Mouse (Mus musculus) midbrain, embryonic 11.5 days (tissue): Measurements from ENCODE around the gene Gja8. TPM values are rescaled to one million over a fixed set of nuclear protein-coding genes. Genes with fewer than 3 reads are reported as not detected.

ENCODE experiments used
- ATAC-seq: fragments of 200-750 bp; cut with Nextera tagmentation; 2 replicates; pipeline ENCODE4 v1.8.0; 2017; ENCODE audit warnings: moderate TSS enrichment, moderate library complexity; ENCODE audit not compliant: low FRiP score
- DNase-seq: peaks from one replicate; pipeline ENCODE4 v3.0.0; 2015; ENCODE audit warnings: low spot score; ENCODE audit errors: missing footprints
- H3K27ac ChIP-seq: fragments of 300-500 bp; sonication (generic); 2 replicates; pipeline ENCODE4 v1.5.1; 2014; ENCODE audit warnings: low read depth, low read length
- H3K27me3 ChIP-seq: fragments of 300-500 bp; sonication (generic); 2 replicates; pipeline ENCODE4 v1.6.1; 2014; ENCODE audit warnings: mild to moderate bottlenecking, low read length, moderate library complexity, mixed read lengths; ENCODE audit not compliant: control insufficient read depth, insufficient read depth
- H3K36me3 ChIP-seq: fragments of 300-500 bp; sonication (generic); 2 replicates; pipeline ENCODE4 v1.6.1; 2014; ENCODE audit warnings: mild to moderate bottlenecking, low read length, moderate library complexity, mixed read lengths; ENCODE audit not compliant: control insufficient read depth, insufficient read depth
- H3K4me1 ChIP-seq: fragments of 300-500 bp; sonication (generic); 2 replicates; pipeline ENCODE4 v1.6.1; 2014; ENCODE audit warnings: low read length; ENCODE audit not compliant: control insufficient read depth, insufficient read depth
- H3K4me2 ChIP-seq: fragments of 300-500 bp; sonication (generic); 2 replicates; pipeline ENCODE4 v1.6.1; 2014; ENCODE audit warnings: mild to moderate bottlenecking, moderate library complexity
- H3K4me3 ChIP-seq: fragments of 300-500 bp; sonication (generic); 2 replicates; pipeline ENCODE4 v1.5.1; 2014; ENCODE audit warnings: low read depth, low read length
- H3K9ac ChIP-seq: fragments of 300-500 bp; sonication (generic); 2 replicates; pipeline ENCODE4 v1.6.1; 2014; ENCODE audit warnings: low read length
- H3K9me3 ChIP-seq: fragments of 300-500 bp; sonication (generic); 2 replicates; pipeline ENCODE4 v1.6.1; 2016; ENCODE audit warnings: low read length; ENCODE audit not compliant: control insufficient read depth
- WGBS: fragments of 180-500 bp; shearing (Covaris S2); extraction: QIAGEN DNeasy Blood & Tissue Kit; methylation state at CpG from one replicate; pipeline ENCODE4 v1.1.7; 2014; 5-methylcytosine and 5-hydroxymethylcytosine counted together
- polyA plus RNA-seq: library from polyadenylated mRNA; unstranded; fragments of >200 nt; fragmentation: Nextera tagmentation; extraction: Ambion mirVana; gene quantifications from 2 replicates; pipeline ENCODE4 v1.2.1, GENCODE M21; 2014

The Gja8 gene
- polyA plus RNA-seq, 1 experiment from 2014 or later = not detected

GRCm38 (mm10) chr3:96936241-96936640, 10.4 kb upstream of the Gja8 start:
- Histone ChIP-seq H3K4me2 (no peak overlapping the region), H3K27ac (no peak overlapping the region), H3K4me1 (peaks cover 18% of the 10 kb centered on the region), H3K27me3 (no peaks in the 10 kb centered on the region; the same call in 1 of the 2 replicates), H3K9me3 (no peaks in the 10 kb centered on the region), H3K36me3 (no peaks in the 10 kb centered on the region), H3K4me3 (no peak overlapping the region), H3K9ac (no peak overlapping the region)
- DNase-seq = peak; percentile 93
- ATAC-seq = no peak
- 11% methylated on average over 6 of the region's 6 CpGs for WGBS

- Histone ChIP-seq H3K9ac (no peak overlapping the region), H3K27ac (no peak overlapping the region), H3K4me1 (peaks cover 9% of the 10 kb centered on the region), H3K36me3 (no peaks in the 10 kb centered on the region), H3K27me3 (peaks cover 3% of the 10 kb centered on the region; the same call in 1 of the 2 replicates), H3K4me3 (no peak overlapping the region), H3K9me3 (no peaks in the 10 kb centered on the region), H3K4me2 (no peak overlapping the region)
- 14% methylated on average over 5 of the region's 5 CpGs for WGBS
- peak; percentile 79 for ATAC-seq
- DNase-seq = no peak
These were observed 5.5 kb upstream of the Gja8 start for GRCm38 (mm10) chr3:96931261-96931681.

GRCm38 (mm10) chr3:96924631-96925030, 1.2 kb downstream of the Gja8 start:
- no peak overlapping the region for H3K9ac ChIP-seq

DNA sequence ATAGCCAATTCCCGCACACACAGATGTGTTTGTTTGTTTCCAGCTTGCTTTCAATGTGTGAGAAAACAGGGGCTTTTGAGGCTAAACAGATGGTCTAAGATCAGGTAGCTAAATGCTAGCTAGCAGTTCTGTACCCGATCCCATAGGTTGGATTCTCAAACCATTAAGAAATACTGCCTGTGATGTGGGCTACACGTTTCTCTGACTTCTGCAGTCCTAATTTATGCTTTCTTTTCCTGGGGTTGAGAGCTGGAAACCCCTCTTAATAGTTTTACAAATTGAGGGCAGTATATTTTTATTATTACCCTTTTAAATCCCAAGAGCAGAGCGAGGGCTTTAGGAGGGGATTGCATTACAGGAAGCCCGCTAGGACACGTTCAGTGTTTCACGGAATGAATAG, 4.8 kb downstream of the Gja8 start:
- no peaks in the 10 kb centered on the region for H3K36me3 ChIP-seq
- H3K4me2 ChIP-seq = no peak overlapping the region
- no peaks in the 10 kb centered on the region for H3K9me3 ChIP-seq
- ATAC-seq (no peak), DNase-seq (no peak)
- no peaks in the 10 kb centered on the region for H3K27me3 ChIP-seq
- H3K9ac ChIP-seq = no peak overlapping the region
- no peak overlapping the region for H3K27ac ChIP-seq
- 87% methylated on average over 7 of the region's 7 CpGs for WGBS
- H3K4me3 ChIP-seq = no peak overlapping the region
- H3K4me1 ChIP-seq = no peaks in the 10 kb centered on the region

More at GRCm38 (mm10) chr3:96924631-96925030, 1.2 kb downstream of the Gja8 start:
- Histone ChIP-seq H3K36me3 (no peaks in the 10 kb centered on the region), H3K4me3 (no peak overlapping the region), H3K9me3 (no peaks in the 10 kb centered on the region), H3K4me2 (no peak overlapping the region), H3K27me3 (no peaks in the 10 kb centered on the region), H3K4me1 (no peaks in the 10 kb centered on the region), H3K27ac (no peak overlapping the region)
- DNase-seq = no peak
- WGBS = 87% methylated on average over 4 of the region's 4 CpGs
- ATAC-seq = no peak

- Histone ChIP-seq H3K27me3 (no peaks in the 10 kb centered on the region), H3K36me3 (no peaks in the 10 kb centered on the region), H3K4me3 (peak overlapping the region; percentile 99), H3K27ac (no peak overlapping the region), H3K4me1 (peaks cover 5% of the 10 kb centered on the region), H3K9me3 (no peaks in the 10 kb centered on the region), H3K4me2 (peak overlapping the region; percentile 68), H3K9ac (peak overlapping the region; percentile 89)
- WGBS = 52% methylated on average over 9 of the region's 9 CpGs
- DNase-seq = no peak
- ATAC-seq = peak; percentile 47; the same call in 1 of the 2 replicates
These were observed 20.2 kb downstream of the Gja8 start for GRCm38 (mm10) chr3:96905592-96905991.

- under 1% methylated on average over 40 of the region's 40 CpGs for WGBS
- Histone ChIP-seq H3K9me3 (no peaks in the 10 kb centered on the region), H3K27ac (no peak within 1 kb of the TSS), H3K4me2 (peak within 1 kb of the TSS; percentile 68), H3K4me3 (peak within 1 kb of the TSS; percentile 99), H3K9ac (peak within 1 kb of the TSS; percentile 89), H3K4me1 (peaks cover 5% of the 10 kb centered on the region), H3K36me3 (no peaks in the 10 kb centered on the region), H3K27me3 (no peaks in the 10 kb centered on the region)
- DNase-seq (peak; percentile 100), ATAC-seq (peak; percentile 97)
These were observed 20.8 kb downstream of the Gja8 start, which contains the start of gene Gpr89 for GRCm38 (mm10) chr3:96904851-96905541. Gene Gpr89 (minus strand): TSS chr3:96905346.

DNA sequence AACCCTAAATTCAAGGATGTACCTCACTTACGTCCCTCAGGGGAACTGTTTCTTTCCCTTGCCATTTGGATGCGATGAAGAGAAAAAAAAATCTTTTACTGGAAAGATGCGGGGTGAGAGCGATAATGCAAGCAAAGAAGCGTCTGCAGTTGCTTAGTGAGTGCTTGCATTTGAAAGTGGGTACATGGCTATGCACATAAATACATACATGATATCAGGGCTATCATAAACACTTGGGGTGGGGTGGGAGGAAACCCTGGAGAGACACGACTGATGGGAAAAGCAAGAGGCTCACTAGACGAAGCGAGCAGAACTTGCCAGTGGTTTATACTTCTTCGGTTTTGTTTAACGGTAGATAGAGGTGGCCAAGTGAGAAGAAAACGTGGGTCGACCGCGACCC, 21.4 kb downstream of the Gja8 start, which contains the start of gene Gja5:
TSS of gene Gja5 (plus strand) at position 301 of the 400 bp plus-strand sequence.
- H3K9me3 ChIP-seq = no peaks in the 10 kb centered on the region
- DNase-seq = no peak
- peaks cover 5% of the 10 kb centered on the region for H3K4me1 ChIP-seq
- no peak within 1 kb of the TSS for H3K27ac ChIP-seq
- no peaks in the 10 kb centered on the region for H3K27me3 ChIP-seq
- H3K4me2 ChIP-seq = peak within 1 kb of the TSS; percentile 68
- 0 out of 2 replicates have a peak, but pooled peaks have one; percentile 4 for ATAC-seq
- H3K9ac ChIP-seq = peak within 1 kb of the TSS; percentile 89
- H3K36me3 ChIP-seq = no peaks in the 10 kb centered on the region
- WGBS = 16% methylated on average over 14 of the region's 14 CpGs
- H3K4me3 ChIP-seq = peak within 1 kb of the TSS; percentile 99

DNA sequence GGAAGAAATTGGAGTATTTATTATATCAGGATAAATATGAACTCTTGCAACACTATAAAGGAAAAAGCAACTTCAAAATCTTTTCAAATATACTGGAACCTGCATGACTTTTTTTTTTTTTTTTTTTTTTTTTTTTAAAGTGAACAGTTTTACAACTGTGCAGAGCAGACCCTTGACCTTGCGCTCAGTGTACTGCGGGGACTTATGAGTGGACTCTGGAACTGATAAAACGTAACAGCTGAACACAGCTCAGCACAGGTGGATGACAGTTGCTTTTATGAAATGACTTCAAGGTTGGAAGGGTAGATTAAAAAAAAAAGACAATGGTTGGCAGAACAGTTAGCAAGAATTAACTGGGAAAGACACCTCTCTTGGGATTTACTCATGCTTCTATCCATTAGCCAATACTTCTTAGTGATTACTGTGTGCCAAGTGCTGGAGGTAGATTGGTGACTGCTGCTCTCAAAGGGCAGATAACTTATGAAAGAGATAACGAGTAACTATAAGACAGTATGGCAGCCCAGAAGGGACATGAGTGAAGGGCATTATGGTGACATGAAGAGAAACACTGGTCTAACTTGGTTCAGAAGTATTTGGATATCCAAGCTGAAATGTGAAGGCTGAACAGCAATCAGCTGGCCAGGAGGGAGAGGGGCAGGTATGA, 23.4 kb downstream of the Gja8 start:
- Histone ChIP-seq H3K4me1 (peaks cover 5% of the 10 kb centered on the region), H3K27ac (no peak overlapping the region), H3K36me3 (no peaks in the 10 kb centered on the region), H3K9me3 (no peaks in the 10 kb centered on the region), H3K4me3 (no peak overlapping the region), H3K9ac (no peak overlapping the region), H3K27me3 (no peaks in the 10 kb centered on the region), H3K4me2 (no peak overlapping the region)
- WGBS = 89% methylated on average over 4 of the region's 4 CpGs
- DNase-seq (no peak), ATAC-seq (no peak)

DNA sequence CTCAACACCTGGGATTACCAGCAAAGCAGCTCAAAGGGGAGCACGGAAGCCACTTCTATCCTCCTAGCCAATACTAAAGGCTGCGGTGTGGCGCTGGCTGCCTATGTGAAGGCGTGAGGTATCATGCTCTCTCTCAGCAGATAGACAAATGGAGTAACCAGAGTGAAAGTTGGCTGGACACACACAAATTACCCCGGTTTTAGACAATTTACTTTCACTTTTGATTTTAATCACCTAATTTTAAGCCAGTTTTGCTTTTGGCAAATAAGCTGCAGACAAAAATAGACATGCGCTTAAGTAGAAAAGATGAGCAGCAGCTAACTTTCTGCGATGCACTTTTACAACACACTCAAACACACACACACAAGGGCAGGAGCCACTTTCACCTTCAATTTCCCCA, 42.1 kb downstream of the Gja8 start:
- H3K4me1 ChIP-seq = no peaks in the 10 kb centered on the region
- no peak overlapping the region for H3K4me3 ChIP-seq
- H3K27me3 ChIP-seq = no peaks in the 10 kb centered on the region
- 0 out of 2 replicates have a peak, but pooled peaks cover 1% of the 10 kb centered on the region for H3K36me3 ChIP-seq
- DNase-seq (no peak), ATAC-seq (no peak)
- 94% methylated on average over 7 of the region's 7 CpGs for WGBS
- no peak overlapping the region for H3K27ac ChIP-seq
- no peaks in the 10 kb centered on the region for H3K9me3 ChIP-seq
- H3K4me2 ChIP-seq = no peak overlapping the region
- H3K9ac ChIP-seq = no peak overlapping the region
